Mouse (Mus musculus) liver, adult 2 months (tissue): ENCODE measurements at regions not wholly inside any gene's neighbourhood (a gene's known extent, or its start where the extent isn't known, plus 50 kb on each side); places are given as distances from the start of the nearest gene placed in this dataset.

Source experiments
- CTCF ChIP-seq: fragments of 200-500 bp; IDR thresholded peaks from 2 replicates; pipeline ENCODE4 v1.5.1; 2011; ENCODE audit warnings: low read depth, low read length, control low read depth
- POLR2A ChIP-seq: fragments of 200-500 bp; IDR thresholded peaks from 2 replicates; pipeline ENCODE4 v1.6.1; 2011; ENCODE audit warnings: low read length, control low read depth; ENCODE audit not compliant: insufficient read depth; ENCODE audit errors: extremely low read depth

DNA sequence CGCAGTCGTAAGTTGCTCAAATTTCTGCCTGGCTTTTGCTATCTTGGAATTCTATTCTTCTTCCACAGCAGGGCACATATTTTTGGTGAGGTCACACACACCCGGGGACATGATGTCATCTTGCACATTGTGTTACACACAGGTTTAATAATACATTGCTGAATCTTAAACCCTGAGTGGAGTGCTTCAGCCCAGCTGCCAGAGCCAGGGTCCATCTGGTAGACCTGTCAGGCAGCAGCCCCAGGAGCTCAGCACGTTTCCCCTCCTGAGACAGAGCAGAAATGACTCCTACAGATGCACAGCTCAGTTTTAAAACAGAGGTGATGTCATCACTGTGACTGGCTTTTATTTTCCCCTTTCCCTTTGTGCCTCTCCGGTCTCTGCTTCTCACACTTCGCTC lies 280.4 kb downstream of the Tgfb2 start:
- TF ChIP-seq CTCF (no peak), POLR2A (no peak)
